Mouse (Mus musculus) embryonic facial prominence, embryonic 15.5 days (tissue): ENCODE results near the gene Pgls. TPM values are rescaled to one million over a fixed set of nuclear protein-coding genes. Genes with fewer than 3 reads are reported as not detected.

ENCODE experiments used
- ATAC-seq: fragments of 200-750 bp; cut with Nextera tagmentation; 2 replicates; pipeline ENCODE4 v1.8.0; 2017; ENCODE audit warnings: low read depth, moderate TSS enrichment; ENCODE audit not compliant: insufficient number of reproducible peaks, low FRiP score, low TSS enrichment
- H3K27ac ChIP-seq: fragments of 300-500 bp; sonication (generic); replicated peaks from 2 replicates; pipeline ENCODE4 v1.5.1; 2015; ENCODE audit warnings: mild to moderate bottlenecking, inconsistent platforms
- H3K27me3 ChIP-seq: fragments of 300-500 bp; sonication (generic); 2 replicates; pipeline ENCODE4 v1.6.1; 2015; ENCODE audit warnings: inconsistent platforms
- H3K36me3 ChIP-seq: fragments of 300-500 bp; sonication (generic); 2 replicates; pipeline ENCODE4 v1.6.1; 2015; ENCODE audit warnings: mild to moderate bottlenecking, inconsistent platforms
- H3K4me1 ChIP-seq: fragments of 300-500 bp; sonication (generic); 2 replicates; pipeline ENCODE4 v1.6.1; 2015; ENCODE audit warnings: inconsistent platforms
- H3K4me2 ChIP-seq: fragments of 300-500 bp; sonication (generic); replicated peaks from 2 replicates; pipeline ENCODE4 v1.6.1; 2015; ENCODE audit warnings: mild to moderate bottlenecking, inconsistent platforms
- H3K4me3 ChIP-seq: fragments of 300-500 bp; sonication (generic); replicated peaks from 2 replicates; pipeline ENCODE4 v1.5.1; 2015; ENCODE audit warnings: mild to moderate bottlenecking, inconsistent platforms
- H3K9ac ChIP-seq: fragments of 300-500 bp; sonication (generic); 2 replicates; pipeline ENCODE4 v1.6.1; 2015; ENCODE audit warnings: inconsistent platforms
- H3K9me3 ChIP-seq: fragments of 300-500 bp; sonication (generic); replicated peaks from 2 replicates; pipeline ENCODE4 v1.6.1; 2016; ENCODE audit warnings: inconsistent platforms
- WGBS: fragments of 180-500 bp; shearing (Covaris S2); methylation state at CpG from one replicate; pipeline ENCODE4 v1.1.7; 2015; 5-methylcytosine and 5-hydroxymethylcytosine counted together
- polyA plus RNA-seq: library from polyadenylated mRNA; unstranded; fragments of >200 nt; fragmentation: Nextera tagmentation; extraction: Ambion mirVana; gene quantifications from 2 replicates; pipeline ENCODE4 v1.2.1, GENCODE M21; 2015

Gene Pgls
- polyA plus RNA-seq, 1 experiment from 2014 or later: 229 TPM

DNA sequence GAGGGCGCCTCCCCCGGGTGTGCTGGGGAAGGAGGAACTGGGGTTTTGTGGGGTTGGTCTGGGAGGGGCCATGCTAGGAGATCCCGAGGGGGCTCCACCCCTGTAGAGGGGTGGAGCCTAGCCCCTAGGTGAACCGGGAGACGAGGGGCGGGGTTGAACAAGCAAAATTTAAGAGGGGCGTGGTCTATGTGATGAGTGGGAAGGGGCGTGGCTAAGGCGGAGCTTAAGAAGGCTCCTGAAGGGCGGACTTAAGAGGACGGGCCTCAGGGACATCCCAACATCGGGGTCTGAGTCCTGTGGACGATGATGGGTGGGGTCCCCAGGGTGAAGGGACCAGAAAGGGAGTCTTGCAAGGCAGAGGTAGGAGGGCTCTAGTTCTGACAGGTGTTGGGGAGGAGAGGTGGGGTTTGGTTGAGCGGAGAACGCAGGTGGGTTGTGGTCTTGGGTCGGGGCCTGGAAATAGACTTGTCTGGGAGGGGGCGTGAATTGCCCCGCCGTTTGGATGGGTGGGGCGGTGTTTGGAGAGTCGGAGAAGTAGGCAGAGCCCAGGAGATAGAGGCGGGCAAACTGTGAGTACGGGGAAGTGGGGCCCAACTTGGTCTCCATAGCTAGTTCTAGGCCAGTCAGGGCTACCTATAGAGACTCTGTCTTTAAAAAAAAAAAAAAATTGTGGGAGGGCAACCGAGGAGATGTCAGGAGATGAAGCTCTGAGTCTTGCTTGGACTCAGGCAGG, 32.9 kb upstream of the Pgls start:
- 2% methylated on average over 24 of the region's 24 CpGs for WGBS
- ATAC-seq: peak; percentile 17; the same call in 1 of the 2 replicates

DNA sequence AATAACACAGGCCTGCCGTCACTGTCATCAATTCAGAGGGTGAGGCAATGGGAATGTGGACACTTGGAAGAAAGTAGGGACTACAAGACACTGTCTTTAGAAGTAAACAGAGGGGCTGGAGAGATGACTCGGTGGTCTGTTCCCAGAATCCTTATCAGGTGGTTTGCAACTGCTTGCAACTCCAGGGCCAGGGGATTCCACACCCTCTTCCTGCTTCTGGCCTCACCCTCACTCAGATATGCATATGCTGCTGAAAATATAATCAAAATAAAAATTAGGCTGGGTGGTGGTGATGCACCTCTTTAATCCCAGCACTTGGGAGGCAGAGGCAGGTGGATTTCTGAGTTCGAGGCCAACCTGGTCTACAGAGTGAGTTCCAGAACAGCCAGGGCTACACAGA, 31.9 kb upstream of the Pgls start:
- peaks cover 69% of the 10 kb centered on the region for H3K27me3 ChIP-seq
- no peaks in the 10 kb centered on the region for H3K36me3 ChIP-seq
- ATAC-seq: no peak
- H3K27ac ChIP-seq: no peak overlapping the region
- H3K9me3 ChIP-seq: 0 out of 2 replicates have a peak, but pooled peaks cover 5% of the 10 kb centered on the region
- no peak overlapping the region for H3K4me3 ChIP-seq
- no peak overlapping the region for H3K9ac ChIP-seq
- H3K4me1 ChIP-seq: peaks cover 24% of the 10 kb centered on the region
- WGBS: 77% methylated on average over 3 of the region's 3 CpGs
- H3K4me2 ChIP-seq: no peak overlapping the region

More for the DNA sequence above, 32.9 kb upstream of the Pgls start:
- Histone ChIP-seq H3K36me3 (no peaks in the 10 kb centered on the region), H3K4me2 (peak overlapping the region; percentile 70), H3K9me3 (0 out of 2 replicates have a peak, but pooled peaks cover 2% of the 10 kb centered on the region), H3K4me1 (peaks cover 24% of the 10 kb centered on the region), H3K4me3 (peak overlapping the region; percentile 43), H3K9ac (no peak overlapping the region), H3K27me3 (peaks cover 69% of the 10 kb centered on the region), H3K27ac (no peak overlapping the region)

DNA sequence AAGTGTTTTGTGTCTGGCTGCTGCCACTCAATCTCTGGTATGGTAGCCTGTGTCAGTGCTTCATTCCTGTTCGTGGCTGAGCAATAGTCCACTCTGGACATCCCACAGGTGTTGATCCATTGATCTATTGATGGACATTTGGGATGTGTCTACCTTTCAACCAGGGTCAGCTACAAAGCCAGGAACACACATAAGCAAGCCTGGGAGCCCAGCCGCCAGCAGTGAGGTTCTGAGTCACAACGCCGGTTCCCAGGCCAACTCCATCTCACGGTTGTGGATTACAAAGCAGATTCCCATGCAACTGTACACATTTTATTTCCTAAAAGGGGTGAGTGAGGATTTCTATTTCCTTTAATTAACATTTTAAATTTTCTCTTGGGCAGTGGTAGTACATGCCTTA, 31.2 kb upstream of the Pgls start:
- ATAC-seq: no peak
- no peak overlapping the region for H3K4me3 ChIP-seq
- no peak overlapping the region for H3K27ac ChIP-seq
- 86% methylated on average over 5 of the region's 5 CpGs for WGBS
- H3K36me3 ChIP-seq: no peaks in the 10 kb centered on the region
- H3K9me3 ChIP-seq: 0 out of 2 replicates have a peak, but pooled peaks cover 5% of the 10 kb centered on the region
- H3K4me2 ChIP-seq: no peak overlapping the region
- H3K9ac ChIP-seq: no peak overlapping the region
- peaks cover 24% of the 10 kb centered on the region for H3K4me1 ChIP-seq
- H3K27me3 ChIP-seq: peaks cover 69% of the 10 kb centered on the region

DNA sequence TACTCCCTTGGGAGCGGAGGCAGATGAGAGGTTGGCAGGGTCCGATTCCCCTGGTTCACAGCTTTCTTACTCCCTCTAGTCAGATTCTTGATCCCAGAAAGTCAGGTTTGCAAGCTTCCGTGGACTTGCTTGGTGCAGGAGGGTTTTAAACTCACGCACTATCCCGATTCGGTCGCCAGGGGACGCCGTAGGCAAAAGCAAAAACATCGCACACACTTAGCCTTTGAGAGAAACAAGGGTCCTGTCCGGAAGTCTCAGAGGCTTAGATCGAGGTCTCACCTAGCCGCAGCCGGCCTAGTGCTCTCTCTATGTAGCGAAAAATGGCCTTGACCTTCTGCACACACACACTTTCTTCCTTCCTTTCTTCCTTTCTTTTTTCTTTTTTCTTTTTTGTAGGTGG, 30.6 kb upstream of the Pgls start:
- H3K4me2 ChIP-seq: no peak overlapping the region
- no peak overlapping the region for H3K4me3 ChIP-seq
- H3K36me3 ChIP-seq: no peaks in the 10 kb centered on the region
- H3K4me1 ChIP-seq: peaks cover 24% of the 10 kb centered on the region
- H3K27ac ChIP-seq: no peak overlapping the region
- H3K27me3 ChIP-seq: peaks cover 67% of the 10 kb centered on the region
- 3% methylated on average over 15 of the region's 15 CpGs for WGBS
- 0 out of 2 replicates have a peak, but pooled peaks cover 5% of the 10 kb centered on the region for H3K9me3 ChIP-seq
- no peak for ATAC-seq
- H3K9ac ChIP-seq: no peak overlapping the region

DNA sequence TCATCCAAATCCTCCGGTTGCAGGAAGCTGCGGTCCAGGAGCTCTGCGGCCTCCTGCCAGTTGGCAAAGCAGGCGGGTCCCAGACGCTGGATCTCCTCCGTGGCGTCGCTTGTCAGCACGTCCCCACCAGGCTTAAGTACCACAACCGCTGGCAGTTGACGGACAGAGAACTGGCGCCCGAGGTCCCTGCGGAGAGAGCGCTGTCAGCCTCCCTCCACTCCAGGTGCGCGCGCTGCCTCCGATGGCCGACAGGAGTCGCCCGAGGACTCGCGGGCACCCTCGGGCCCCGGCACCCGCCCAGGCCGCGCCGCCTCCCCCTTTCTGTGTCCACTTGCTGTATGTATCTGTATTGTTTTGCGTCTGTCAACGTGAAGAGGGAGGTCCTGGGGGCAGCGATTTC, 29.2 kb upstream of the Pgls start:
- H3K27me3 ChIP-seq: peaks cover 56% of the 10 kb centered on the region
- peak overlapping the region; percentile 30 for H3K4me3 ChIP-seq
- H3K27ac ChIP-seq: no peak overlapping the region
- H3K9me3 ChIP-seq: 0 out of 2 replicates have a peak, but pooled peaks cover 5% of the 10 kb centered on the region
- no peaks in the 10 kb centered on the region for H3K36me3 ChIP-seq
- peaks cover 24% of the 10 kb centered on the region for H3K4me1 ChIP-seq
- ATAC-seq: no peak; the same call in 1 of the 2 replicates
- H3K9ac ChIP-seq: 0 out of 2 replicates have a peak overlapping the region, but pooled peaks have one; percentile 9
- WGBS: under 1% methylated on average over 33 of the region's 33 CpGs
- H3K4me2 ChIP-seq: peak overlapping the region; percentile 52

- no peak overlapping the region for H3K4me2 ChIP-seq
- peaks cover 19% of the 10 kb centered on the region for H3K4me1 ChIP-seq
- no peak for ATAC-seq
- H3K36me3 ChIP-seq: no peaks in the 10 kb centered on the region
- peaks cover 44% of the 10 kb centered on the region for H3K27me3 ChIP-seq
- 0 out of 2 replicates have a peak, but pooled peaks cover 5% of the 10 kb centered on the region for H3K9me3 ChIP-seq
- 86% methylated on average over 4 of the region's 4 CpGs for WGBS
- H3K9ac ChIP-seq: no peak overlapping the region
- H3K4me3 ChIP-seq: no peak overlapping the region
- H3K27ac ChIP-seq: no peak overlapping the region
Measured at GRCm38 (mm10) chr8:71563992-71564391, 28.0 kb upstream of the Pgls start.

DNA sequence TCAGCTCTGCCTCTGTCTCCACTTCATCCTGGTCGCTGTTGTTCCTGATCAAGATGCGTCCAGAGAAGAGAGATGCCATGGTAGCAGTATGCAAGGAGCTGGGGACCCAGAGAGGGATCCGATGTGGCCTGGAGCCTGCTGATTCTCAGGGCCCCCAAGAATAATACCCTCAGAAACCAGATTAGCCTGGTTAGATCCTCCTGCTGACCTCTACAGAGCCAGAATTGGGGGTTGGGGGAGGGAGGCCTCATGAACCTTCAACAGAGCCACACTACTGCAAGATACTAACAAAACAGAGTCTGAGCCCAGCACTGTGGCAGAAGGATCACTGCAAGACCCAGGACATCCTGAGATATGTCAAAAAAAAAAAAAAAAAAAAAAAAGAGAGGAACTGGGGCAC, 25.5 kb upstream of the Pgls start, which contains the start of gene Nxnl1:
Gene Nxnl1 (minus strand): TSS at position 101 of the 400 bp plus-strand sequence.
- peaks cover 30% of the 10 kb centered on the region for H3K4me1 ChIP-seq
- H3K9me3 ChIP-seq: 0 out of 2 replicates have a peak, but pooled peaks cover 5% of the 10 kb centered on the region
- no peak within 1 kb of the TSS for H3K4me3 ChIP-seq
- ATAC-seq: no peak
- no peaks in the 10 kb centered on the region for H3K36me3 ChIP-seq
- no peak within 1 kb of the TSS for H3K4me2 ChIP-seq
- WGBS: 55% methylated on average over 3 of the region's 3 CpGs
- H3K27ac ChIP-seq: no peak within 1 kb of the TSS
- H3K27me3 ChIP-seq: peaks cover 21% of the 10 kb centered on the region
- no peak within 1 kb of the TSS for H3K9ac ChIP-seq

GRCm38 (mm10) chr8:71567587-71567986, 24.4 kb upstream of the Pgls start:
- peaks cover 29% of the 10 kb centered on the region for H3K4me1 ChIP-seq
- no peak overlapping the region for H3K9ac ChIP-seq
- WGBS: 75% methylated on average over 7 of the region's 7 CpGs
- 0 out of 2 replicates have a peak, but pooled peaks cover 5% of the 10 kb centered on the region for H3K9me3 ChIP-seq
- H3K4me2 ChIP-seq: no peak overlapping the region
- no peak overlapping the region for H3K4me3 ChIP-seq
- ATAC-seq: no peak
- H3K27me3 ChIP-seq: peaks cover 10% of the 10 kb centered on the region
- H3K36me3 ChIP-seq: no peaks in the 10 kb centered on the region
- H3K27ac ChIP-seq: no peak overlapping the region

- Histone ChIP-seq H3K27ac (peak within 1 kb of the TSS; percentile 93), H3K4me1 (peaks cover 27% of the 10 kb centered on the region), H3K36me3 (no peaks in the 10 kb centered on the region), H3K27me3 (0 out of 2 replicates have a peak, but pooled peaks cover 3% of the 10 kb centered on the region), H3K4me3 (peak within 1 kb of the TSS; percentile 64), H3K9ac (peak within 1 kb of the TSS; percentile 39), H3K9me3 (0 out of 2 replicates have a peak, but pooled peaks cover 5% of the 10 kb centered on the region), H3K4me2 (peak within 1 kb of the TSS; percentile 85)
- 10% methylated on average over 13 of the region's 13 CpGs for WGBS
- ATAC-seq: no peak
Measured at GRCm38 (mm10) chr8:71568387-71568937, 23.5 kb upstream of the Pgls start, which contains the start of gene Slc27a1. Gene Slc27a1, plus strand, starts transcription at chr8:71568882.

GRCm38 (mm10) chr8:71568941-71569340, 23.0 kb upstream of the Pgls start:
- H3K36me3 ChIP-seq: no peaks in the 10 kb centered on the region
- 0 out of 2 replicates have a peak, but pooled peaks cover 5% of the 10 kb centered on the region for H3K9me3 ChIP-seq
- 15% methylated on average over 6 of the region's 6 CpGs for WGBS
- peak overlapping the region; percentile 85 for H3K4me2 ChIP-seq
- peak overlapping the region; percentile 39; the same call in 1 of the 2 replicates for H3K9ac ChIP-seq
- H3K4me3 ChIP-seq: peak overlapping the region; percentile 64
- 0 out of 2 replicates have a peak, but pooled peaks cover 3% of the 10 kb centered on the region for H3K27me3 ChIP-seq
- no peak for ATAC-seq
- peak overlapping the region; percentile 93 for H3K27ac ChIP-seq
- H3K4me1 ChIP-seq: peaks cover 27% of the 10 kb centered on the region
